Mouse (Mus musculus) hindbrain, embryonic 16.5 days (tissue): ENCODE measurements around the gene Mcfd2. TPM values are rescaled to one million over a fixed set of nuclear protein-coding genes. Genes with fewer than 3 reads are reported as not detected.
"Not testable (repeated sequence)": the region's sequence is repeated elsewhere in the genome, so short reads cannot be mapped to it uniquely, and the experiment has no call there.

Experiments
- ATAC-seq: fragments of 200-750 bp; cut with Nextera tagmentation; 2 replicates; pipeline ENCODE4 v1.8.0; 2017; ENCODE audit warnings: moderate TSS enrichment, moderate library complexity
- H3K27ac ChIP-seq: fragments of 300-500 bp; sonication (generic); 2 replicates; pipeline ENCODE4 v1.5.1; 2014; ENCODE audit warnings: low read depth, mild to moderate bottlenecking, control low read depth, low read length, moderate library complexity
- H3K27me3 ChIP-seq: fragments of 300-500 bp; sonication (generic); replicated peaks from 2 replicates; pipeline ENCODE4 v1.6.1; 2014; ENCODE audit warnings: low read length; ENCODE audit not compliant: control insufficient read depth, insufficient read depth
- H3K36me3 ChIP-seq: fragments of 300-500 bp; sonication (generic); 2 replicates; pipeline ENCODE4 v1.6.1; 2014; ENCODE audit warnings: mild to moderate bottlenecking, low read length, moderate library complexity, mixed read lengths; ENCODE audit not compliant: control insufficient read depth, insufficient read depth
- H3K4me1 ChIP-seq: fragments of 300-500 bp; sonication (generic); 2 replicates; pipeline ENCODE4 v1.6.1; 2014; ENCODE audit warnings: low read depth, low read length; ENCODE audit not compliant: control insufficient read depth, insufficient read depth
- H3K4me2 ChIP-seq: fragments of 300-500 bp; sonication (generic); 2 replicates; pipeline ENCODE4 v1.6.1; 2014; ENCODE audit warnings: mild to moderate bottlenecking, low read length, control low read depth, moderate library complexity
- H3K4me3 ChIP-seq: fragments of 300-500 bp; sonication (generic); 2 replicates; pipeline ENCODE4 v1.5.1; 2014; ENCODE audit warnings: mild to moderate bottlenecking, low read length, control low read depth, moderate library complexity
- H3K9ac ChIP-seq: fragments of 300-500 bp; sonication (generic); 2 replicates; pipeline ENCODE4 v1.6.1; 2014; ENCODE audit warnings: low read depth, mild to moderate bottlenecking, control low read depth, low read length, moderate library complexity
- H3K9me3 ChIP-seq: fragments of 300-500 bp; sonication (generic); 2 replicates; pipeline ENCODE4 v1.6.1; 2014; ENCODE audit warnings: mild to moderate bottlenecking, low read length, moderate library complexity; ENCODE audit not compliant: control insufficient read depth
- WGBS: fragments of 180-500 bp; shearing (Covaris S2); extraction: QIAGEN DNeasy Blood & Tissue Kit; methylation state at CpG from one replicate; pipeline ENCODE4 v1.1.7; 2014; 5-methylcytosine and 5-hydroxymethylcytosine counted together
- polyA plus RNA-seq: library from polyadenylated mRNA; unstranded; fragments of >200 nt; fragmentation: Nextera tagmentation; extraction: Ambion mirVana; gene quantifications from 2 replicates; pipeline ENCODE4 v1.2.1, GENCODE M21; 2015

The Mcfd2 gene
- polyA plus RNA-seq, 1 experiment from 2014 or later, result 48.1 TPM

DNA sequence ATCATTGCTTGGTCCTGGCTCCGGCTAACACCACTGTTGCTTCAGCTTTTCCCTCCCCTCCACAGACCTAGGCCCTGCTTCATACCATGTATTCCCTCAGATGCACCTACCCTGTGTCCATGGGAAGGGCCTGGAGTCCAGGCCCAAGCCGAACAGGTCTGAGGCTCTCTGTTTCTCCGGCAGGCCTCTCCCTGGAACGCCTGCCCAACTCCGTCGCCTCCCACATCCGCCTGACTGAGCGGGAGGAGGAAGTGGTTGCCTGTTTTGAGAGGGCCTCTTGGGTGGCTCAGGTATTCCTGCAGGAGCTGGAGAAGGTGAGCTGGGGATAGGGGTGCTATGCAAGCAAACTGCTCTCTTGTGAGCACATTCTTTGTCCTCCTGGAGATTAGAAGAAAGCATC is 41.0 kb upstream of the Mcfd2 start:
- H3K27ac ChIP-seq, result no peak overlapping the region
- H3K27me3 ChIP-seq, result no peaks in the 10 kb centered on the region
- ATAC-seq, result no peak
- H3K4me1 ChIP-seq, result no peaks in the 10 kb centered on the region
- no peak overlapping the region for H3K4me2 ChIP-seq
- no peaks in the 10 kb centered on the region for H3K9me3 ChIP-seq
- 89% methylated on average over 8 of the region's 8 CpGs for WGBS
- H3K36me3 ChIP-seq, result no peaks in the 10 kb centered on the region
- H3K4me3 ChIP-seq, result no peak overlapping the region
- no peak overlapping the region for H3K9ac ChIP-seq

DNA sequence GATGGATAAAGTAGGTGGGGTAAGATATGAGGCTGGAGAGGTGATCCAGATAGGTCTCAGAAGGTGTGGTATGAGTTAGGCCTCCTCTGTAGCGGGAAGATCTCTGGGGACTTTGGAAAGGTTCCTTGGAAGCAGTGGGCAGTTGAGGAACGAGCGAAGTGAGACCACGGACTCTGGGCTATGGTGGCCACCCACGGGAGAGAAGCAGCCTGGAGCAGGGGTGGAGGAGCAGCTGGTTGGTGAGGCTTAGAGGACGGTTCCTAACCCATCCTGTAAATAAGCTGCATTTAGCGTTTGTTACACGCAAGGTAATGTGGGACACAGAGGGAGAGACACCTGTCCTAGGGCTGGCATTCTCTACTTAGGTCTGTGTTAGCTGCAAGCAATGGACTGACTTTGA is 39.3 kb upstream of the Mcfd2 start:
- ATAC-seq, result no peak
- Histone ChIP-seq H3K27ac (no peak overlapping the region), H3K27me3 (no peaks in the 10 kb centered on the region), H3K9ac (no peak overlapping the region), H3K9me3 (no peaks in the 10 kb centered on the region), H3K36me3 (no peaks in the 10 kb centered on the region), H3K4me1 (no peaks in the 10 kb centered on the region), H3K4me3 (no peak overlapping the region), H3K4me2 (no peak overlapping the region)
- WGBS, result 89% methylated on average over 8 of the region's 8 CpGs

DNA sequence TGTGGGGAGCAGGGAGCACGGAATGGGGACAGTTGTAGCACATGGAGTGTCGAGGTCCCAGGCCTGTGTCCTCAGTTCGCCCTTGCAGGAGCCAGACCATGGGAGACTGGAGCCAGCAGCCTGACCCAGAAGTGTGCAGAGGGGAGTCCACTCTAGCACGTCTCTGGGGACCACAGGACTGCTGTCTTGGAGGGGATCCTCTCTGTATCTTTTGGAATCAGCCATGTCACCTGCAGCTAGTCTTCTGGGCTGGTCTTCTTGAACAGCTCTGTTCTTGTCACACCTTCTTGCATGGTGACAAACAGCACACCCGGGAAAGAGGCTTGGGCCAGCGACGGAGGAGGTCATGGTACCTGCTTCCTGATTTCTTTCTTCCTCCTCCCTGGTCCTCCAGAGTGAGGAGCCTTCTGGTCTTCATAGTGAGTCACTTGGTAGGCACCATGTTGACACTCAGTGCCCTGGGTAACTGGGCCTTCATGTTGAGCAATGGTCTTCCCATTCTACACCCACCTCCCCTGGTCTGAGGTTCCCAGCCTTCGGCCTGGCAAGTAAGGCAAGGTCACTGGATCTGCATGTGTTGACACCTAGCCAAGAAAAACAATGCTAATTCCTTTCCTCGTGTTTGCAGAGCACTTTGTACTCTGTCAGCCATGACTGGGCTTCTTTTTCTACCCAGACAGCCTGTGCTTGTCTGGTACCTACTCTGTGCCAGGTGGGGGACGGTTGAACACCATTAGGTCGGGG is 38.6 kb upstream of the Mcfd2 start:
- no peak overlapping the region for H3K9ac ChIP-seq
- H3K27ac ChIP-seq, result no peak overlapping the region
- ATAC-seq, result no peak
- H3K36me3 ChIP-seq, result no peaks in the 10 kb centered on the region
- no peaks in the 10 kb centered on the region for H3K4me1 ChIP-seq
- no peak overlapping the region for H3K4me2 ChIP-seq
- H3K27me3 ChIP-seq, result no peaks in the 10 kb centered on the region
- 83% methylated on average over 11 of the region's 11 CpGs for WGBS
- H3K4me3 ChIP-seq, result no peak overlapping the region
- no peaks in the 10 kb centered on the region for H3K9me3 ChIP-seq

DNA sequence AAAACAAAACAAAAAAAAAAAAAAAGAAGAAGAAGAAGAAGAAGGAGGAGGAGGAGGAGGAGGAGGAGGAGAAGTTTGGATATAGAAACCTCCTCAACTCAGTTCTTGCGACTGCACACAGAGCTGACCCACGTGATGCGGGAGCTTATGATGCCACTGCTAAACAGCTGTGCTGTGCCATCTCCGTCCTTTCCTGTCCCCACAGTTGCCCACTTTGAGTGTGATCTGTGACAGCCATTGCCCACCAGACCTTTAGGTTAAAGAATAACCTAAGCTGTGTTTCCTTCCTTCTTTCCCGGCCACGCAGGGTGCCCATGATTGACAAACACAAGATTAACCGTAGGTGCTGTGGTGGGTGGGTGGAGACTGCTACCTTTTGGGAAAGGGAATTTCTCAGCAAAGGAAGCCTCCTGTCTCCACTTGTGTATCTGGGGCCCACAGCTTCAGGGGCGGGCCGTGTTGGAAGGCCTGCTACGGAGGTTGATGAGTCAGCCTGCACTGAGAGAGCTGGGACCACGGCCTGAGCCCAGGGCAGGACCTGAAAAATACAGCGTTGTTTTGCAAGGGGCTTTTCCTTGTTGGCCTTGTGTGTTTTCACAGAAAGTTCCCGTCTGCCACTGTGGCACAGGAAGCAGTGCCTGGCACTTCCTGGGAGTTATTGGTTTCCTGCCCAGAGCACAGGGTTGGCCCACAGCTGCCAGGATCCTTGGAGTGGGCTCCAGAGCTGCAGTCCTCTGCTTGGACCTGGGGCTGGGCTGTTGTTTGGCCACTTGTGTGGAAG is 36.5 kb upstream of the Mcfd2 start:
- no peak overlapping the region for H3K27ac ChIP-seq
- ATAC-seq, result no peak
- no peaks in the 10 kb centered on the region for H3K36me3 ChIP-seq
- 71% methylated on average over 13 of the region's 13 CpGs for WGBS
- H3K4me3 ChIP-seq, result no peak overlapping the region
- no peak overlapping the region for H3K9ac ChIP-seq
- H3K4me1 ChIP-seq, result no peaks in the 10 kb centered on the region
- no peaks in the 10 kb centered on the region for H3K27me3 ChIP-seq
- no peak overlapping the region for H3K4me2 ChIP-seq
- H3K9me3 ChIP-seq, result no peaks in the 10 kb centered on the region

DNA sequence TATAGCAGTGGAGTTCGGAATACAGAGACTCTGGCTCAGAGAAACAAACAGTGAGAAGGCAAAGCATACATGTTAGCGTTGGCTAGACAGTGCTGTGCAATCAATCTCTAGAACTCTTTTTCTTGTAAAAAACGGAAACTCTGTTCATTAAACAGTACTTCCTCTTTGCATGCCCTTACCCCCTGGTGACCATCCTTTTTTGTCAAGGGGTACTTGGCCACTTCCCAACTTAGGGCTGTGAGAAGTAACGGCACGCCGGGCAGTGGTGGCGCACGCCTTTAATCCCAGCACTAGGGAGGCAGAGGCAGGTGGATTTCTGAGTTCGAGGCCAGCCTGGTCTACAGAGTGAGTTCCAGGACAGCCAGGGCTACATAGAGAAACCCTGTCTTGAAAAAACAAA is 35.9 kb upstream of the Mcfd2 start:
- WGBS, result 81% methylated on average over 8 of the region's 9 CpGs
- ATAC-seq, H3K4me2 ChIP-seq, H3K9me3 ChIP-seq, H3K4me1 ChIP-seq, H3K27me3 ChIP-seq, H3K36me3 ChIP-seq, H3K9ac ChIP-seq, H3K27ac ChIP-seq, H3K4me3 ChIP-seq: not testable (repeated sequence)

DNA sequence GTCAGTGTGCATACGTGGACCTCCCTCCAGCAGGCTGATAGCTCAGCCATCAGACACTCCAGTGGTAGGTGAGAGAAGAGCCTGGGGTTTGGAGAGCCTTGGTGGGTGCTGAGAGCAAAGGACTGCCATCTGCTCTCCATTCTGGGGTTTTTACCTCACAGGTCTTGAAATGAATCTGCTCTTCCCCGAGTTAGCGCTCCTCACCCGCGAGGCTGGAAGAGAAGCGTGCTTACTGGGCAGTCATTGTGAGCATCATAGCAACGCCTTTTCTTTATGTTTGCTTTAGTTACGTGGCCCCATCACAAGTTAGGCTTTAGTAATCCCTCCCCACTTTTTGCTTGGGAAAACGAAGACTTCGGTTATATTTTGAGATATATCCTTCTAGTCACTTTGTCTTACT is 34.6 kb upstream of the Mcfd2 start:
- no peak overlapping the region for H3K27ac ChIP-seq
- no peak overlapping the region for H3K4me3 ChIP-seq
- no peak overlapping the region for H3K4me2 ChIP-seq
- ATAC-seq, result no peak
- H3K9ac ChIP-seq, result no peak overlapping the region
- WGBS, result 87% methylated on average over 10 of the region's 10 CpGs
- no peaks in the 10 kb centered on the region for H3K27me3 ChIP-seq
- no peaks in the 10 kb centered on the region for H3K9me3 ChIP-seq
- no peaks in the 10 kb centered on the region for H3K4me1 ChIP-seq
- no peaks in the 10 kb centered on the region for H3K36me3 ChIP-seq

DNA sequence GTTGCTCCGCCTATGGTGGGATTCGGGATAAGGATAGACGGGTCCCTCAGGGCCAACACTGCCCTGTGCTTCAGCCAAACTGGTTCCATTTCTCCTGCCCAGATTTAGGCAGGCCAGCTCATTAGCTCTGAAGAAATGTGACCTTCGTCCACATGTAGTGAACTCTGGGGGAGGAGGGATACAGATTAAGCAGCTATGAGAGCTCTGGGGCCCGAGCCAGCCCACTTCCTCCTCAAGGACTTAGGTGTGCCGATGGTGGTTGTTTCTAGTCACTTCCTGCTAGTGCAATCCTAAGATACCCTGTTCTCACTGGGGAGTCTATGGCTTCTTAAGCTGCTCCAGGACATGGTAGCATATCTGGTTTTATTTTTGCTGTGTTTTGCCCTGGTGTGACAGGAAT is 33.2 kb upstream of the Mcfd2 start:
- H3K9me3 ChIP-seq, result no peaks in the 10 kb centered on the region
- no peaks in the 10 kb centered on the region for H3K4me1 ChIP-seq
- 85% methylated on average over 6 of the region's 6 CpGs for WGBS
- H3K36me3 ChIP-seq, result no peaks in the 10 kb centered on the region
- no peaks in the 10 kb centered on the region for H3K27me3 ChIP-seq
- H3K4me2 ChIP-seq, result no peak overlapping the region
- no peak for ATAC-seq
- H3K4me3 ChIP-seq, result no peak overlapping the region
- no peak overlapping the region for H3K27ac ChIP-seq
- H3K9ac ChIP-seq, result no peak overlapping the region

DNA sequence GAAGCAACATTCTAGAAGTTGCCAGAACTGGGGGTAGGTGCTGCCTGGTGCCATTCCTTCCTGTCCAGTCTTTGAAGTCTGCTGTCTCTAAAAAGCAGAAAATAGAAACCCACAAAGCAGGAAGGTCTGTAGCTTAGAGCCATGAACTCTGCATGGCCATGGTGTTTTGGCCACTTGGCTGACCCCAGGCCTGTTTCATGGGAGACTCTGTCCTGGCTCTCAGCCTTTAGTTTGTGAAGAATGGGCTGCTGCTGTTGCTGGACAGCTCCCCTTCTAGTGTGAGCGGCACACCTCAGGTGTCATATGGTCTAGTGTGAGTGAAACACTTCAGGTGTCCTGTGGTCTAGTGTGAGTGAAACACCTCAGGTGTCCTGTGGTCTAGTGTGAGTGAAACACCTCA is 31.0 kb upstream of the Mcfd2 start:
- H3K4me3 ChIP-seq, H3K9ac ChIP-seq, H3K9me3 ChIP-seq, ATAC-seq, H3K4me2 ChIP-seq, H3K27ac ChIP-seq, H3K27me3 ChIP-seq, H3K36me3 ChIP-seq, H3K4me1 ChIP-seq: not testable (repeated sequence)
- WGBS, result 84% methylated on average over 1 of the region's 1 CpGs

DNA sequence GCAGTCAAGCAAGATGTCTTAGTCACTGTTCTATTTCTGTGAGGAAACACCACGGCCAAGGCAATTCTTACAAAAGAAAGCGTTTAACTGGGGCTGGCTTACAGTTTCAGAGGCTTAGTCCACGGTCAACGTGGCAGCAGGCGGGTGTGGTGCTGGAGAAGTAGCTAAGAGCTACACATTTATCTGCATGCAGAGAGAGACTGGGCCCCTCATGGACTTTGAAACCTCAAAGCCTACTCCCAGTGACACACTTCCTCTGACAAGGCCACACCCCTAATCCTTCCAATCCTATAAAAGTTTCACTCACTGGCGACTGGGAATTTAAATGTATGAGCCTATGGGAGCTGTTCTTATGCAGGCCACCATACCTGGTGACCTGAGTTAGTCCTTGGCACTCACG is 30.0 kb upstream of the Mcfd2 start:
- H3K27me3 ChIP-seq, result no peaks in the 10 kb centered on the region
- H3K4me3 ChIP-seq, result no peak overlapping the region
- ATAC-seq, result no peak
- H3K4me2 ChIP-seq, result no peak overlapping the region
- peaks cover 2% of the 10 kb centered on the region; the same call in 1 of the 2 replicates for H3K36me3 ChIP-seq
- H3K9ac ChIP-seq, result no peak overlapping the region
- 85% methylated on average over 7 of the region's 7 CpGs for WGBS
- no peak overlapping the region for H3K27ac ChIP-seq
- H3K4me1 ChIP-seq, result no peaks in the 10 kb centered on the region
- H3K9me3 ChIP-seq, result no peaks in the 10 kb centered on the region
